Mouse (Mus musculus) olfactory bulb, adult 2 months (tissue): Measurements from ENCODE around the gene Grid2. TPM values are rescaled to one million over a fixed set of nuclear protein-coding genes. Genes with fewer than 3 reads are reported as not detected.

Experiments used
- H3K27ac ChIP-seq: fragments of 200-500 bp; 2 replicates; pipeline ENCODE4 v1.5.1; 2012; ENCODE audit warnings: low read depth, low read length; ENCODE audit not compliant: insufficient read depth
- H3K4me1 ChIP-seq: fragments of 200-500 bp; 2 replicates; pipeline ENCODE4 v1.6.1; 2012; ENCODE audit warnings: low read length; ENCODE audit not compliant: control insufficient read depth, insufficient read depth
- H3K4me3 ChIP-seq: fragments of 200-500 bp; 2 replicates; pipeline ENCODE4 v1.5.1; 2012; ENCODE audit warnings: mild to moderate bottlenecking, low read depth, low read length, moderate library complexity; ENCODE audit not compliant: insufficient read depth
- CTCF ChIP-seq: fragments of 200-500 bp; IDR thresholded peaks from 2 replicates; pipeline ENCODE4 v1.5.1; 2012; ENCODE audit warnings: low read depth, mild to moderate bottlenecking, low read length, moderate library complexity; ENCODE audit not compliant: insufficient read depth
- POLR2A ChIP-seq: fragments of 200-500 bp; IDR thresholded peaks from 2 replicates; pipeline ENCODE4 v1.6.1; 2012; ENCODE audit warnings: mild to moderate bottlenecking, low read depth, low read length, moderate library complexity; ENCODE audit not compliant: insufficient read depth
- WGBS: fragments of 180-500 bp; shearing (Covaris S2); methylation state at CpG from one replicate; pipeline ENCODE4 v1.1.7; 2018; 5-methylcytosine and 5-hydroxymethylcytosine counted together
- polyA plus RNA-seq: library from polyadenylated mRNA; stranded (reverse); fragments of >200 nt; gene quantifications from 2 replicates; pipeline ENCODE4 v1.2.4, GENCODE M21; 2012; ENCODE audit warnings: low replicate concordance; ENCODE audit not compliant: missing spikeins, insufficient read depth, insufficient read length

The Grid2 gene
- polyA plus RNA-seq, 1 experiment: not detected

DNA sequence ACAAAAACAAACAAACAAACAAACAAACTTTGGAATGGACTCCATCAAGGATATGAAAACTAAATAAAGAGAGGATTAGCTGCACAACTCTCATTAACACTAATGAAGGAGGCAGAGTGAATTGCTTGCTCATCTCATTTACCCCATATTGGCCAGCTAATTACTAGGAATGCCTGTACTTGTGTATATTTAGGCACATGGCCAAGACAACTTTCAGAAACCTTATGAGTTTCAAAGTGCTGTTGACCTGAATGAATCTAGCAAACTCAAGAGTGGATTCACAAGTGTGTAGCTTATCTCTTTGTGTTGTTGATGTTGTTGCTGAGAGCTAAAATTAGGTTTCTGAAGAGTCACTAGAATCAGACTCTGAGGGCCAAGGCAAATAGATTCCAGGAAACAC, 675.5 kb downstream of the Grid2 start:
- no peak overlapping the region for H3K4me3 ChIP-seq
- TF ChIP-seq POLR2A: no peak
- no peak for TF ChIP-seq CTCF
- H3K27ac ChIP-seq: no peak overlapping the region
- no peaks in the 10 kb centered on the region for H3K4me1 ChIP-seq

GRCm38 (mm10) chr6:63946721-63947120, 691.0 kb downstream of the Grid2 start:
- WGBS: 42% methylated on average over 5 of the region's 5 CpGs
- TF ChIP-seq CTCF (no peak), POLR2A (no peak)
- no peak overlapping the region for H3K4me3 ChIP-seq

GRCm38 (mm10) chr6:63963789-63964188, 708.1 kb downstream of the Grid2 start:
- no peak overlapping the region for H3K27ac ChIP-seq
- no peak overlapping the region for H3K4me3 ChIP-seq
- WGBS: 92% methylated on average over 3 of the region's 3 CpGs
- TF ChIP-seq POLR2A (no peak), CTCF (no peak)
- H3K4me1 ChIP-seq: no peaks in the 10 kb centered on the region

More at GRCm38 (mm10) chr6:63946721-63947120, 691.0 kb downstream of the Grid2 start:
- Histone ChIP-seq H3K27ac (no peak overlapping the region), H3K4me1 (no peaks in the 10 kb centered on the region)

DNA sequence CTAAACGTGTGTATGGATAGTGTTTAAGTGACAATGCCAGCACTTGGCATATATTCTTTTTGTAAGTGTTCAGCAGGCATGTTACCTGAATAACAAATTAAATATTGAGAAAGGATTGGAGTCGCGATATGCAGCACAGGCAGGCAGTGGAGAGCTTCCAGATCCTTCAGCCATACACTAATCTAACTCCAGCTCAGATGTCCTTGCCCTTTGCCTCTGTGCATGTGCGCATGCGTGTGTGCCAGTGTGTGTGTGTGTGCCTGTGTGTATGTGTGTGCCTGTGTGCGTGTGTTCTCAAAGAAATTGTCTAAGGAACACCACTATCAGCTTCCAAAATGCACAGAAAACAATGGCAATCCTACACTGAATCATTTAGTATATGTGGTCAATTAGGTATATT, 708.6 kb downstream of the Grid2 start:
- Histone ChIP-seq H3K4me1 (no peaks in the 10 kb centered on the region), H3K27ac (no peak overlapping the region), H3K4me3 (no peak overlapping the region)
- TF ChIP-seq POLR2A: no peak
- no peak for TF ChIP-seq CTCF
- 75% methylated on average over 6 of the region's 6 CpGs for WGBS

GRCm38 (mm10) chr6:63964735-63965134, 709.1 kb downstream of the Grid2 start:
- Histone ChIP-seq H3K27ac (no peak overlapping the region), H3K4me1 (no peaks in the 10 kb centered on the region), H3K4me3 (no peak overlapping the region)
- TF ChIP-seq POLR2A: no peak
- no peak for TF ChIP-seq CTCF
- WGBS: 68% methylated on average over 2 of the region's 2 CpGs

- Histone ChIP-seq H3K4me1 (no peaks in the 10 kb centered on the region), H3K27ac (no peak overlapping the region), H3K4me3 (no peak overlapping the region)
- WGBS: 86% methylated on average over 2 of the region's 2 CpGs
- TF ChIP-seq CTCF: no peak
- TF ChIP-seq POLR2A: no peak
These were observed 790.4 kb downstream of the Grid2 start for GRCm38 (mm10) chr6:64046084-64046483.

DNA sequence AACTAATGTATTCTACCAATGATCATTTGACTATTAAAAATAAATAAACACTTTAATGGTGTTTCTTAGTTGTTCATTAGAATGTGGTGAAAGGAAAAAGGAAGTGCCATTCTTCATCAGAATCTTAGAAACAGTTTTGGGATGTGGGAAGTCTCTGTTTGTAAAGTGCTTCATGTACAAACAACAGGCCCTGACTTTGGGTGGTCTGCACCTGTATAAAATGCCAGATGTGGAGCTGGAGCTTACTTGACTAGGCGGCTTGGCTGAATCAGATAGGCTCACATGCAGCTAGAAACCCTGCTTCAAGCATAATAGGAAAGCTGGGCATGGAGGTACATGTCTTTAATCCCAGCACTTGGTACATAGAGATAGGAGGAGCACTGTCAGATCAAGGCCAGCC, 791.1 kb downstream of the Grid2 start:
- TF ChIP-seq CTCF (no peak), POLR2A (no peak)
- 94% methylated on average over 1 of the region's 1 CpGs for WGBS
- H3K27ac ChIP-seq: no peak overlapping the region
- no peaks in the 10 kb centered on the region for H3K4me1 ChIP-seq
- H3K4me3 ChIP-seq: no peak overlapping the region

GRCm38 (mm10) chr6:64047950-64048349, 792.3 kb downstream of the Grid2 start:
- 90% methylated on average over 5 of the region's 5 CpGs for WGBS
- TF ChIP-seq POLR2A: no peak
- no peak for TF ChIP-seq CTCF
- H3K27ac ChIP-seq: no peak overlapping the region
- H3K4me1 ChIP-seq: no peaks in the 10 kb centered on the region
- H3K4me3 ChIP-seq: no peak overlapping the region

DNA sequence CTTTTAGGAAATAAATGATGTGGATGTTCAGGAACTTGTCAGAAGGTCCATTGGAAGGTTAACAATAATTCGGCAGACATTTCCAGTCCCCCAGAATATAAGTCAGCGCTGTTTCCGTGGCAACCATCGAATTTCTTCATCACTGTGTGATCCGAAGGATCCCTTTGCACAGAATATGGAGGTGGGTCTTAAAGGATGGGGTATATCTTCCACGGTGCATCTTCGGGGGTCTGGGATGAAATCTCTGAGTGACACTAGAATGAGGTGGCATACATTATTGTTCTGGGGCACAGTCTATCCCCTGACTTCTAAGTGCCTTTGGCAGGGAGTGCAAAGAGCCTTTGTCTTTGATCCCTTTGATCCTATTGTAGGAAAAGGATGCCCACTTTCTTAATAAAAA, 808.2 kb downstream of the Grid2 start:
- WGBS: 85% methylated on average over 7 of the region's 7 CpGs
- TF ChIP-seq POLR2A (no peak), CTCF (no peak)
- no peak overlapping the region for H3K27ac ChIP-seq
- no peak overlapping the region for H3K4me3 ChIP-seq
- no peaks in the 10 kb centered on the region for H3K4me1 ChIP-seq

DNA sequence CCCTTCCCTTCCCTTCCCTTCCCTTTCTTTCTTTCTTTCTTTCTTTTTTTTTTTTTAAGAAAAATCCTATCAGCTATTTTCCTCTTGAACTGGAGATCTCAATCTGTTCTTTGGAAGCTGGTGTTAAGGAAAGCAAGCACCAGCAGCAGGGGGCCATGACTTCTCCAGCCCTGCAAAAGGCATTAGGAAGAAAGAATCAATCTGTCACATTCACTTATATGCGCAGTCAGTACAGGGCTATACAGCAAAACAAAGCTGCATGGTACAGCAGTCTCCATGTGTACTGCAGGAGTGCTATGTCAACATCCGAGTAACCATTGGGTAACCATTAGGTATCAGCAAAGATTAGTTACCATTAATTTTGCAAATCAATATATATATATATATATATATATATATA, 809.0 kb downstream of the Grid2 start:
- Histone ChIP-seq H3K4me3 (no peak overlapping the region), H3K4me1 (no peaks in the 10 kb centered on the region), H3K27ac (no peak overlapping the region)
- WGBS: 83% methylated on average over 2 of the region's 2 CpGs
- no peak for TF ChIP-seq CTCF
- no peak for TF ChIP-seq POLR2A
